Mouse (Mus musculus) layer of hippocampus, adult 11-12 months (tissue): ENCODE data around the gene Kcnh4.
A peak's percentile ranks its signal among the peaks of the same experiment; 100 is the strongest.

ENCODE experiments used
- DNase-seq: peaks from one replicate; pipeline ENCODE4 v3.0.0; 2022; ENCODE audit warnings: low spot score

The Kcnh4 gene

DNA sequence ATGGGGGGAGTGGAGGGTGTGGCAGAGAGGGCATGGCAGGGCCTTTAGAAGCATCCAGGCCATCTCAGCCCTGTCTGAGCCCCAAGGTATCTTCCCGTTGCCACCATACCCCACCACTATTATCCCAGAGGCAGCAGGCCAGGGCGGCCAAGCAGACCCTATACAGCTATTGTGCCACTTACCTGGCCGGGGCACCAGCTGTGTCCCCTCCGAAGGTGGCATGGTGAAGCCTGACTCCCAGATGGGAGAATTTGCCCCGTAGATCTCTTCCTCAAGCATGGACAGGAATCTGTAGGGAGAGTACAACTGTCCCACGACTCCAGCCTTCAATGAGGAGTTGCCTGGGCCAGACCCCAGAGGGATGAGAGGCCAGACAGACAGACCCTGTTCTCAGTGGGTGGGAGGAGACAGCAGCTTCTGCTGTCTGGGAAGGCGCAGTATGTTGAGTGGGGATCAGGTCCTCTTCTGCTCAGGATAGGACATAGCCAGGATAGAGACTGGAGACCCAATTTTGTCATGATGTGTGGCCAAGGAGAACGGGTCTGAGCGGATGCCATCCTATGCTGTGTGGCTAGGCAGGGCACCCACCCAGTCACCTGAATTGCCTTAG lies 50.4 kb downstream of the Kcnh4 start:
- DNase-seq = no peak

- no peak for DNase-seq
These were observed 54.5 kb downstream of the Kcnh4 start for GRCm38 (mm10) chr11:100705095-100705747.

GRCm38 (mm10) chr11:100703851-100704531 lies 55.8 kb downstream of the Kcnh4 start, which contains the start of gene Dhx58:
Dhx58 (minus strand) TSS chr11:100704271.
- no peak for DNase-seq

- no peak for DNase-seq
These were observed 56.4 kb downstream of the Kcnh4 start for GRCm38 (mm10) chr11:100703366-100703765.

DNA sequence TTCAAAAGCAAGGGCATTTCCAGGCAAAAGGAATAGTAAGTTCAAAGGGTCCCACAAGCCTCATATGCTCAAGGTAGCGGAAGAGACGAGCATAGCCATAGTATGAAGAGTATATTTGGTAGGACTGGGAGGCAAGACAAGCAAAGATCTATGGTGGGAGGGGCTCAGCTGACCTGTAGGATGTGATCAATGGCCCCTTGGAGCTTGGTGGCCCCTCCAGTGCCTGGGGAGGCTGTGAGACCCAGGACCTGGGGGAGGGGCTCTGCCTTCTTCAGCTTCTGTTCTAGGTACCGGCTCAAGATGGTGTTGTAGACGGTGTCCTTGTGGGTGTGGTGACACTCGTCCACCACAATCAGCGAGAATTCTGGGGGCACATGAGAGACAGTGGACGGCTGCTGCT lies 56.8 kb downstream of the Kcnh4 start:
- no peak for DNase-seq

DNA sequence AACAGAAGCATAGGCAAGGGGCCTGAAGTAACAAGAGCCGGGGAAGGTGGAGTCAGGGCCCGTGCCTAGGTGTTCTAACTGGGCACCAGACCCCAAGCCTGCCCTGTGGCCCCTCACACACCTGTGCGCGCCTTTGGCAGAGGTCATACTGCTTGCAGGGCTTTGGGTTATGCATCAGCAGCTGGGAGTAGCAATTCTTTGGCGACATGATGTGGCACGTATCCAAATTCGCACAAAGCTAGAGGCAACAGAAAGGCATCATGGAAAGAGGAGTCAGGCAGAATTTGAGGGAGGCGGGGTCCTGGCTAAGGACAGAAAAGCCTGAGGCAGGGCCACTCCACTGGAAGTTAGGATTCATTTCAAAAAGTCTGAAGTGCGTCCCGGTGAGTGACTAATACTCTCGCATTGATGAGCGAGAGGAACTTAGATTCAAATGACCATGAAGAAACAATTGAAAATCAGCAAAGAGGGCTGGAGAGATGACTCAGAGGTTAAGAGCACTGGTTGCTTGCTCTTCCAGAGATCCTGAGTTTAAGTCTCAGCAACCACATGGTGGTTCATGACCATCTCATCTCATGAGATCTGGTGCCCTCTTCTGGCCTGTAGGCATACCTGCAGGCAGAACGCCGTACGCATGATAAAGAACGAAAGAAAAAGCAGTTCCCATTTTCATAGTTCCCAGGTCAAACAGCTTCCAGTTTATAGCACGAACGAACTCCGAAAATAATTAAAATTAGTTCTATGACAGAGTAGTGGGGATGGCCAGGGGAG lies 57.5 kb downstream of the Kcnh4 start:
- peak; percentile 70 for DNase-seq

- peak; percentile 39 for DNase-seq
These were observed 58.4 kb downstream of the Kcnh4 start for GRCm38 (mm10) chr11:100701301-100701700.

DNA sequence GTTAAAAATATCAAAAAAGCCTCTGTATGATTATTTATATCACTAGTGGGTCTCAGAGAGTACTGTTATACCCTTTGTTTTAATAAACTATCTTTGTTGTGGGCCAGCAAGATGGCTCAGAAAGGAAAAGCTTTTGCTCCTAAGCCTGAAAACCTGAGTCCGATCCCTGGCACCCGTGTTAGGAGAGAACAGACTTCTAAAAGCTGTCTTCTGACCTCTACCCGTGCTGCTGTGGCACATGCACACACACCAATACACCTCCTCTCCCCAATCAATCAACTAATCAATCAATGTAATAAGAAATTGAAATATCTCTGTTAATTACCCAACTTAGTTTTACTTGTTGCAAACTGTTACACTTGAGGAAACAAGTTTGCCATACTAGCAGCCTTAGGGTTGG lies 59.0 kb downstream of the Kcnh4 start:
- no peak for DNase-seq

GRCm38 (mm10) chr11:100697921-100698320 lies 61.8 kb downstream of the Kcnh4 start:
- DNase-seq = no peak

- DNase-seq = peak; percentile 73
These were observed 64.8 kb downstream of the Kcnh4 start for GRCm38 (mm10) chr11:100694926-100695325.

- no peak for DNase-seq
These were observed 66.6 kb downstream of the Kcnh4 start for GRCm38 (mm10) chr11:100693154-100693553.

DNA sequence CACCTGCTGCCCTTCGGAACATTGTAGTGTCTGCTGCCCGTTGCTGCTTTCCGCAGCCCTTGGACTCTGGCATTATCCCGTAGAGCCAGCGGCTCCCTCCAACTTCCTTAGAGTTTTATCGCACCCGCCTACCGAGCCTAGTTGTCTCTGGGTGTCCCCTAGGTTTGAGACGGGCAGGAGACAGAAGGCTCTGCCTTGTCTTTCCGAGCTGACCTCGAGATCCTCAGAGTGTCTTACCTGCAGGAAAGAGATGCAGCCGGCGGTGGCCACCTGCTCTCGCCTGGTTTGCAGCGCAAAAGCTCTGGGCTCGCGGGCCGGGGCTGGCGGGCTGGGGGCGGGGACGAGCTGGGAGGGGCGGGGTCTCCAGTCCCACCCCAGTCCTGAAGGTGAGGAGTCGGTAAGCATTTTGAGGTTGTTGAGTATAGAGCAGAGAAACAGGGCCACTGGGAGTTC lies 67.6 kb downstream of the Kcnh4 start, which contains the start of gene Zfp385c:
TSS of gene Zfp385c (minus strand) at position 292 of the 453 bp plus-strand sequence.
- no peak for DNase-seq

DNA sequence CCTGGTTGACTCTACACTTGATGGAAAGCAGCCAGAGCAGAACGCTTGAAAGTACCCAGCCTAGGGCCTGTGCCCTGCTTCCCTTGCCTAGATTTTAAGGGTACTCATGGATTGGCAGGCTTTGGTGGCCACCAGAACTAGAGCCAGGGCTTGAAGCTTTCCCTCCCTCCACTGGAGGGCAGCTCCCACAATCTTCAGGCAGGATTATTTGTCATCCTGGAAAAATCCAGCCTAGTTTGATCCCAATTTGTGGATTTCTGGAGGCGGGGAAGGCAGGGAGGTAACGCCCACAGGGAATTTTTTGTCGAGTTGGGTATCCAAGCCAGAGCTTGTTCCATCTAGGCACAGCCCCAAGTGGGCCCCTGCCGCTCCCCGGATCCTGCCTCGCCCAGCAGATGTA lies 69.4 kb downstream of the Kcnh4 start:
- DNase-seq = no peak
